Mouse (Mus musculus) E14TG2a.4 (cell line): ENCODE measurements around the gene Pax7.
A peak's percentile ranks its signal among the peaks of the same experiment; 100 is the strongest.

Source experiments
- H3K27me3 ChIP-seq: 2 replicates; pipeline ENCODE4 v1.6.1; 2014; ENCODE audit warnings: low read length, control low read depth; ENCODE audit not compliant: insufficient read depth
- H3K36me3 ChIP-seq: 2 replicates; pipeline ENCODE4 v1.6.1; 2014; ENCODE audit warnings: low read length, control low read depth; ENCODE audit not compliant: insufficient read depth
- H3K4me1 ChIP-seq: replicated peaks from 2 replicates; pipeline ENCODE4 v1.6.1; 2014; ENCODE audit warnings: low read depth, low read length, control low read depth
- H3K4me3 ChIP-seq: replicated peaks from 2 replicates; pipeline ENCODE4 v1.5.1; 2014; ENCODE audit warnings: mild to moderate bottlenecking, low read length
- H3K9me3 ChIP-seq: 2 replicates; pipeline ENCODE4 v1.6.1; 2014; ENCODE audit warnings: low read length, control low read depth
- CTCF ChIP-seq: conservative IDR thresholded peaks from 2 replicates; pipeline ENCODE4 v1.5.1; 2014; ENCODE audit warnings: low read length
- NANOG ChIP-seq: IDR thresholded peaks from 2 replicates; pipeline ENCODE4 v1.6.1; 2014; ENCODE audit warnings: borderline replicate concordance, low read length, mixed read lengths
- POU5F1 ChIP-seq: IDR thresholded peaks from 2 replicates; pipeline ENCODE4 v1.6.1; 2014; ENCODE audit warnings: low read length, borderline replicate concordance

Pax7 gene

DNA sequence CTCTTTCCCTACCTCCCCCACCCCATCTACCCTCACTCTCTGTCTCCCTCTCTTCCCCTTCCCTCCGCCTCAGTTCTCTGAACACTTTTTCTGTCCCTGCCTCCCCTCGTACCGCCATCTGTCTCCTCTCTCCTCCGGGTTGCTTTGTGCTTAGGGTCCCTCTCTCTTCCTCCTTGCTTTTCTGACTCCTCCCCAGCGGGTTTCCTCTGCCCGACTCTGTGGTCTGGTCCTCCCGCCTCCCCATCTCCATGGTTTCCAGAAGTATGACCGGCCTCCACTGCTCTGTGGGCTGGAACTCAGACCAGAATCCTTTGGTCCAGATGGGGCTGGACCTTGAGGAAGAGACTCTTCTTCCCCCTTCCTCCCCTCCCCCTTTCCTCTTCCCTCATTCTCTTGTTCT, 2.9 kb upstream of the Pax7 start:
- Histone ChIP-seq H3K4me3 (no peak overlapping the region), H3K36me3 (no peaks in the 10 kb centered on the region), H3K9me3 (peaks cover 10% of the 10 kb centered on the region; the same call in 1 of the 2 replicates), H3K4me1 (peaks cover 90% of the 10 kb centered on the region), H3K27me3 (peaks cover 98% of the 10 kb centered on the region)
- TF ChIP-seq NANOG: no peak
- TF ChIP-seq CTCF: no peak
- no peak for TF ChIP-seq POU5F1

DNA sequence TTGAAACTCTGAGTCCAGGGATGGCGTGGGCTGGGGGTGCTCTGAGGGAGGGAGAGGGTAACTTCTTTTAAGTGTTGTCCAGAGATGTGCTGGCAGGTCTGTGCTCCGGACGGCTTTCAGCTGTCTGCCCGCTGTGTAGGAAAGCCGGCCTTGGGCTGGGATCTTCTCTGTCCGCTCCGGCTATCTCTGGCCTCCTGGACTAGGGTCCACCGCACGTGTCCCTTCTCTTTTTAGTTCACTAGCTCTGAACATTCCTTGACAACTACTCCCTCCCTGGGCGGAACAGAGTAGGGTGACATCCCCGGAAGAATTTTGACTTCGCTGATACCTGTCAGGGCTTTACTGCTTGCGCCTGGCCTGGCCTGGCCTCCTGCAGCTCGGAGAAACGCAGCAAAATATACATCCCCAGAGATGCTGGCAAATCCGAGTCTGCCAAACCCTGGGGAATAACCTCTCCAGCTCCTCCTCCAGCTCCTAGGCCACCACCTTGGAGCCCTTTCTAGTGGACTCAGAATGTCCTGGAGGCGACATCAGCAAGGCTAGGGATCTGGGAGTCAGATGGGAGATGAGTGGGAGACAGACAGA, 581 bp upstream of the Pax7 start:
- H3K4me3 ChIP-seq: peak overlapping the region; percentile 72
- peaks cover 91% of the 10 kb centered on the region for H3K4me1 ChIP-seq
- H3K36me3 ChIP-seq: no peaks in the 10 kb centered on the region
- H3K27me3 ChIP-seq: peaks cover 98% of the 10 kb centered on the region
- peaks cover 10% of the 10 kb centered on the region; the same call in 1 of the 2 replicates for H3K9me3 ChIP-seq
- no peak for TF ChIP-seq NANOG
- TF ChIP-seq CTCF: no peak
- no peak for TF ChIP-seq POU5F1

DNA sequence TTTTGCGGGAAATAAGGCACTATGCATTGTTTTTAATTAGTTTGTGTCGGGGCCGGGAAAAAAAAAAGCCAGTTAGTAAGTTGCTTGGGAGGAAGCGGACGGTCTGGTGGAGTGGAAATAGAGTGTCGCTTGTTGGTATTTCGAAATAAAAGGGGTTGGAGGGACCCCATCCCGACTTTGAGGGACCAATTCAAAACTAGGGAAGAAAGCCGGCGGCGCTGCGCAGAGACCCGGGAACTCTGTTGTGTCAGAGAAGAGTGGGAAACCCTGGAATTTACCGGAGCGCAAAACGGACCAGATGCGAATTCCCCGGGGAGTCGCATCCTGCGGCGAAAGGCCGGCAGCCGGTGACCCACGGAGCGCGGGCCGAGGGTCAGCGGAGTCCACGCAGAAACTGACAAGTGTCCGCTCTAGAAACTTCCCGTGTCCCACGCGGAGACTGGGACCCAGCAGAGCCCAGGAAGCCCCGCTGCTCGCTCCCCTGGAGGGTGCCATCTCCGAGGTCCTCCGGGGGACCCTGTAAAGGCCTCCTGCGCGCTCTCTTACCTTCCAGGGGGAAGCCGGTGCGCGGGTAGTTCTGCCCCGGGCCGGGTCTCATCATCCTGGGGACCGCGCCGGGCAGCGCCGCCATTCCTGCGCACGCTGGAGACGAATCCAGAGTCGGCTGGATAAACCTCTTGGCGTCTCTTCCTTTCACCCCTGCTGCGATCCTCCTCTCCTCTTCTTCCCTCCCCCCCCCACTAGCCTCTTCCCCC, 870 bp downstream of the Pax7 start:
- H3K4me1 ChIP-seq: peaks cover 91% of the 10 kb centered on the region
- 0 out of 2 replicates have a peak, but pooled peaks cover 3% of the 10 kb centered on the region for H3K9me3 ChIP-seq
- TF ChIP-seq CTCF: no peak
- 0 out of 2 replicates have a peak, but pooled peaks have one; percentile 8 for TF ChIP-seq POU5F1
- TF ChIP-seq NANOG: no peak
- H3K27me3 ChIP-seq: peaks cover 98% of the 10 kb centered on the region
- no peaks in the 10 kb centered on the region for H3K36me3 ChIP-seq
- peak overlapping the region; percentile 67 for H3K4me3 ChIP-seq

DNA sequence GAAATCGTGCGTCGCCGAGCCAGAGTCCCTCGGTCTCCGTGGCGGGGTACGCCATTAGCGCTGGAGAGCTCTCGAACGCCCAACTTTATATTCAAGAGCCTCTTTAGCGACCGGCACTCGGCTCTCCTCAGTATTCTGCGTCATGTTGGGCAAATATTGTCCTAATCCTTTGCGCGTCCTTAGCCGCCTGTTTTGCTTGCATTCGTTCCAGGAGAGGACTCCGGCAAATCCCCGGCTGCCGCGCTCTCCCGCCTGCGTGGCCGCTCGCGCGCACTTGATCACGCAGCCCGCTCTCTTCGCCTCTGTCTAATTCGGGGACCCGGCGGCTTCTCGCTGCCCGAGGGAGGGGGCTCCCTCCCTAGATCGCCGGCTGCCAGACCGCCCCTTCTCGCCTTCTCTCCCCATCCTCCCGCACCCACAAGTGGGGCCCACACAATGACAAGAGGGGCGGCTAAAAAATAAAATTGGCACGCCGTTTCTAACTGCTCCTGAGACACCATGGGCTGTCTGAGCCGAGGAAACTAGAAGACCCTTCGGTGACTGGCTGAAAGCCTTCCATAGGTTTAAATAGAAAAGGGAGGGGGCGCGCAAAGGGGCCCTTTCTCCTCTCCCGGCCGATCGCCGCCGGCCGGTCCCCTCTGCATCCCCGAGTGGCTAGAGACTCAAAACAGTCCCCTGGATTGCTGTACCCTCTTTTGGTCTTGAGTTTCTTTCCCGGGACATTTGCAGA, 1.7 kb downstream of the Pax7 start:
- H3K36me3 ChIP-seq: no peaks in the 10 kb centered on the region
- peak overlapping the region; percentile 67 for H3K4me3 ChIP-seq
- H3K4me1 ChIP-seq: peaks cover 84% of the 10 kb centered on the region
- H3K9me3 ChIP-seq: no peaks in the 10 kb centered on the region
- TF ChIP-seq POU5F1 (no peak), CTCF (no peak), NANOG (no peak)
- H3K27me3 ChIP-seq: peaks cover 98% of the 10 kb centered on the region

DNA sequence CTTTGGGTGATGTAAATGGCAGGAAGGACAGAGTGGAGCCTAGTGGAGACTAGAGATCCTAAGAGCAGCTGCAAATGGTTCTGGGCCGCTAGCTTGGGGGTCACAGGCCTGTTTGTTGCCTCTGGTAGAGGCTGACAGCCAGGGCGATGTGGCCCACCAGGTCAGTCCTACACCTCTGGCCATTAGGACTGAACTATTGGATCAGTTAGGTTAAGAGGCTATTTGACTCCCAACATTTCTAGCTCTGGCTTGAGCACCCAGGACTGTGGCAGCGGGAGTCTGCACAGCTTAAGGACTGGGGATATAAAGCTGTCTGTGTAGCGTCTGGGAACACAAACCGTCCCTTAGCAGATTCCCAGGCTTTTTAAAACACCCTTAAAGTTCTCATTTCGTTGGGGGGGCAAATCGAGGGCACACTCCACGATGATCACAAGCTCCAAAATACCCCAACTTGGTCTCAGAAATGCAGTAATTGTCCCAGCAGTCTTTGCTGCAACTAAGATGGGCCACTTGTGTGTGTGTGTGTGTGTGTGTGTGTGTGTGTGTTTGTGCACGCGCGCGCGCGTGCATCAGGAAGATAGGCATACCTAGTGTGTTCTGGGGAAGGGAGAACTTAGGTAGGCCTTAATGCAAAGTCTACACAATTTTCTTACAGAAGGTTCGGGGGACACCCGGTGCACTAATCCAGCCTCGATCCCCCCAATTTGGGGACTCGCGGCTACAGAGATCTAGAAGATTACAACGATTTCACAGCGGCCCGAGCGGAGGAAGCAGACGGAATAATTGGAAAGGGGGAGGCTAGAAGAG, 2.5 kb downstream of the Pax7 start:
- Histone ChIP-seq H3K9me3 (no peaks in the 10 kb centered on the region), H3K36me3 (no peaks in the 10 kb centered on the region), H3K27me3 (peaks cover 98% of the 10 kb centered on the region), H3K4me3 (peak overlapping the region; percentile 67; the same call in 1 of the 2 replicates), H3K4me1 (peaks cover 79% of the 10 kb centered on the region)
- TF ChIP-seq NANOG (no peak), POU5F1 (no peak), CTCF (no peak)

DNA sequence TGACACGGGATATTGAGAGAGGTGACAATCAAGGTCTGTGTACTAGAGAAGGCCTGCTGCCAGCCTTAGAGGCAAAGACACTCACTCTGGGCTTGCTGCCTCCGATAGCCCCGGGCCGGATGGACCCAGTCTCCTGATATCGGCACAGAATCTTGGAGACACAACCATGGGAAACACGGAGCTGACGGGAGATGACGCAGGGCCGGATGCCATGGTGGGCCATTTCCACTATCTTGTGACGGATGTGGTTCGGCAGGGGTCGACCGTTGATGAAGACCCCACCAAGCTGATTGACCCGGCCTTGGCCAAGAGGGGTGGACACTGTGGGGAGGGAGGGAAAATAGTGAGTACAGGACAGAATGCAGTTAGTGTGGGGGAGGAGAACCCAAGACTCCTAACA, 3.3 kb downstream of the Pax7 start:
- Histone ChIP-seq H3K9me3 (no peaks in the 10 kb centered on the region), H3K36me3 (no peaks in the 10 kb centered on the region), H3K4me3 (no peak overlapping the region), H3K4me1 (peaks cover 78% of the 10 kb centered on the region), H3K27me3 (peaks cover 98% of the 10 kb centered on the region)
- TF ChIP-seq CTCF (no peak), NANOG (no peak), POU5F1 (no peak)

DNA sequence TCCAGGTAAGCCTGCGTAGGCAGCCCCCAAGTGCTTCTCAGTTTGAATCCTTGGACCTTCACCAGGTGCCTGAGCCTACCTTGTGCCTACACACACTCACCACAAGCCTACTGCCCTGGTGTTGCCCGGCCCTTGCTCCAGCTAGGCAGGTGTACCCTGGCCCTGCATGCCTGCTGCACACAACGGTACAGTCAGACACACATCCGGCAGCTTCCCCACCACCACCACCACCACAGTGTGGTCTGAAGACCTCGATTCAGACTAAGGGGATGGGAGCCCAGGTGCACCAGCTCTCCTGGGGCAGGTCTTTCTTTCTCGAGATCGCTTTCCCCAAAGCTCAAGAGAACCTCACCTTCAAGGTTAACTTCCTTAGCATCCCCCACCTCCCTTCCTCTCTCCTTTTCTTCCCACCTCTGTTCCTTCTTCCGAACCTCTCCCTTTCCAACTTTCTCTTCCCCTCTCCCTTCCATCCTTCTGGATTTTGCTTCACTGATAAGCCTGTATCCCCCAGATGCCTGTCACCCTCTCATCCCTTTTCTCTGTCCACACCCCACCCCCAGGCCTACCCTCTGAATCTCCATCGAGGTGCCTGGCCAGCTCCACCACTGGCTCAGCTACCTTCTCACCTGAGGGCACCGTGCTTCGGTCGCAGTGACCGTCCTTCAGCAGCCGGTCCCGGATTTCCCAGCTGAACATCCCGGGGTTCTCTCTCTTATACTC, 4.3 kb downstream of the Pax7 start:
- peaks cover 79% of the 10 kb centered on the region for H3K4me1 ChIP-seq
- no peaks in the 10 kb centered on the region for H3K9me3 ChIP-seq
- no peak for TF ChIP-seq CTCF
- no peak for TF ChIP-seq NANOG
- no peak for TF ChIP-seq POU5F1
- H3K4me3 ChIP-seq: no peak overlapping the region
- peaks cover 98% of the 10 kb centered on the region for H3K27me3 ChIP-seq
- no peaks in the 10 kb centered on the region for H3K36me3 ChIP-seq

DNA sequence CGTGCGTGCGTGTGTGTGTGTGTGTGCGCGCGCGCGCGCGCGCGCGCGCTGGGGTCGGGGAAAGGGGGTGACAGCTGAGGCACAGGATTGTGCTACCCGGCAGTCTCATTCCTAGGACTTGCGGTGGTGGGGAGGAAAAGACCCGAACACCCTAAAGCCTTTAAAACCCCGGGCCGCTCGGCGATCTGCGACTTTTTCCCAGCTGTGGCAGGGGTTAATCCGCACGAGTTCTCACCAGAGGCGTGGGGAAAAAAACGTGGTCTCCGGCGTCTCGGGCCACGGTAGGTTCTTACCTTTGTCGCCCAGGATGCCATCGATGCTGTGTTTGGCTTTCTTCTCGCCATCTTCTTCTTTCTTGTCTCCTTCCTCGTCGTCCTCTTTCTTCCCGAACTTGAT, 5.0 kb downstream of the Pax7 start:
- TF ChIP-seq NANOG (no peak), CTCF (no peak), POU5F1 (no peak)
- Histone ChIP-seq H3K27me3 (peaks cover 98% of the 10 kb centered on the region), H3K9me3 (no peaks in the 10 kb centered on the region), H3K4me1 (peaks cover 79% of the 10 kb centered on the region), H3K4me3 (peak overlapping the region; percentile 46), H3K36me3 (no peaks in the 10 kb centered on the region)
